ENCODE assay signal across 21 mouse cellular contexts in genomic region chr12:100044704-100045103, GRCm38 (mm10).
A peak's percentile ranks its signal among the peaks of the same experiment; 100 is the strongest.
DNase-seq lines count a peak whose midpoint lies in the region; ATAC-seq lines count a peak whose summit lies in the region.
"Had no signal": no experiment of that assay in that cellular context is flagged by ENCODE, and none has a peak within 500 bp of the region (broad histone marks: within the 10 kb centered on the region; RNA-seq: fewer than 3 reads in every experiment).

No protein-coding gene starts in this region.

- H3K36me3 ChIP-seq in forebrain, embryonic 13.5 days (ENCODE audit: poor library complexity, severe bottlenecking), result no peaks in the 10 kb centered on the region
- H3K36me3 ChIP-seq: embryonic facial prominence, embryonic 12.5 days; hindbrain, embryonic 10.5 days; intestine, embryonic 15.5 days had no signal

- no peak overlapping the region for H3K4me2 ChIP-seq in forebrain, embryonic 13.5 days
- H3K4me2 ChIP-seq: embryonic facial prominence, embryonic 12.5 days; hindbrain, embryonic 14.5 days; intestine, embryonic 15.5 days had no signal

- H3K27ac ChIP-seq in forebrain, embryonic 13.5 days, result no peak overlapping the region
- H3K27ac ChIP-seq: embryonic facial prominence, embryonic 12.5 days; hindbrain, embryonic 10.5 days; hindbrain, embryonic 14.5 days; intestine, embryonic 15.5 days had no signal

- H3K9me3 ChIP-seq in forebrain, embryonic 13.5 days (replicated peaks), result no peaks in the 10 kb centered on the region
- H3K9me3 ChIP-seq: embryonic facial prominence, embryonic 12.5 days; hindbrain, embryonic 10.5 days; intestine, embryonic 15.5 days had no signal

- WGBS in forebrain, embryonic 13.5 days, result 55% methylated on average over 4 of the region's 4 CpGs

- ATAC-seq in frontal cortex, adult (ENCODE audit: low TSS enrichment), result 0 out of 2 replicates have a peak, but pooled peaks have one; percentile 20
- ATAC-seq in hematopoietic stem cell, adult 5-6 weeks (replicated peaks in 1 of 2; ENCODE audit: insufficient read depth in 1 of 2, low FRiP score in 2 of 2, low TSS enrichment in 1 of 2, low read depth in 1 of 2, poor library complexity in 2 of 2, severe bottlenecking in 2 of 2), result peak; percentile 75 to 91
- no peak for ATAC-seq in forebrain, embryonic 13.5 days
- ATAC-seq: activated CD4-positive, CD25-positive, alpha-beta regulatory T cell, adult 4 months; forebrain, embryonic 14.5 days; intestine, embryonic 15.5 days; Patski had no signal

- H3K4me3 ChIP-seq in forebrain, embryonic 13.5 days, result no peak overlapping the region
- H3K4me3 ChIP-seq: embryonic facial prominence, embryonic 12.5 days; hindbrain, embryonic 10.5 days; intestine, embryonic 15.5 days had no signal

- H3K27me3 ChIP-seq in forebrain, embryonic 13.5 days, result no peaks in the 10 kb centered on the region
- H3K27me3 ChIP-seq: CH12.LX; embryonic facial prominence, embryonic 12.5 days; intestine, embryonic 15.5 days had no signal

- H3K9ac ChIP-seq in forebrain, embryonic 13.5 days, result no peak overlapping the region
- H3K9ac ChIP-seq: embryonic facial prominence, embryonic 12.5 days; hindbrain, embryonic 14.5 days; intestine, embryonic 15.5 days had no signal

- no peak for DNase-seq in frontal cortex, postnatal 25 days (ENCODE audit: low spot score in 2 of 2)
- peak; percentile 8 for DNase-seq in right cerebral cortex, adult 18-20 months
- no peak for DNase-seq in right cerebral cortex, postnatal 25 days
- DNase-seq in brain, adult 2 months (ENCODE audit: low read depth, low spot score), result peak; percentile 67
- no peak for DNase-seq in kidney, adult 8-10 months
- DNase-seq: adrenal gland, postnatal 14 days; cerebellum, adult 18-20 months; cerebellum, postnatal 10 days; gastrocnemius, postnatal 14 days; heart, postnatal 10 days had no signal

- 0 out of 2 replicates have a peak, but pooled peaks cover 4% of the 10 kb centered on the region for H3K4me1 ChIP-seq in forebrain, embryonic 13.5 days
- H3K4me1 ChIP-seq: embryonic facial prominence, embryonic 12.5 days; intestine, embryonic 15.5 days had no signal

Comparison
In these comparisons a context has a peak if more than half of its experiments do, and no peak if none do; other contexts are left out.
1. DNase-seq: peak in right cerebral cortex, adult 18-20 months (single experiment) and brain, adult 2 months (single experiment); none in frontal cortex, postnatal 25 days (0 of 2), right cerebral cortex, postnatal 25 days (single experiment) and kidney, adult 8-10 months (0 of 2).